Mouse (Mus musculus) embryo, embryonic 11 days (tissue): ENCODE measurements around the gene Cdca3.
"Not testable (repeated sequence)": the region's sequence is repeated elsewhere in the genome, so short reads cannot be mapped to it uniquely, and the experiment has no call there.

Source experiments
- DNase-seq: peaks from one replicate; pipeline ENCODE4 v3.0.0-alpha.2; 2015

Cdca3 gene

DNA sequence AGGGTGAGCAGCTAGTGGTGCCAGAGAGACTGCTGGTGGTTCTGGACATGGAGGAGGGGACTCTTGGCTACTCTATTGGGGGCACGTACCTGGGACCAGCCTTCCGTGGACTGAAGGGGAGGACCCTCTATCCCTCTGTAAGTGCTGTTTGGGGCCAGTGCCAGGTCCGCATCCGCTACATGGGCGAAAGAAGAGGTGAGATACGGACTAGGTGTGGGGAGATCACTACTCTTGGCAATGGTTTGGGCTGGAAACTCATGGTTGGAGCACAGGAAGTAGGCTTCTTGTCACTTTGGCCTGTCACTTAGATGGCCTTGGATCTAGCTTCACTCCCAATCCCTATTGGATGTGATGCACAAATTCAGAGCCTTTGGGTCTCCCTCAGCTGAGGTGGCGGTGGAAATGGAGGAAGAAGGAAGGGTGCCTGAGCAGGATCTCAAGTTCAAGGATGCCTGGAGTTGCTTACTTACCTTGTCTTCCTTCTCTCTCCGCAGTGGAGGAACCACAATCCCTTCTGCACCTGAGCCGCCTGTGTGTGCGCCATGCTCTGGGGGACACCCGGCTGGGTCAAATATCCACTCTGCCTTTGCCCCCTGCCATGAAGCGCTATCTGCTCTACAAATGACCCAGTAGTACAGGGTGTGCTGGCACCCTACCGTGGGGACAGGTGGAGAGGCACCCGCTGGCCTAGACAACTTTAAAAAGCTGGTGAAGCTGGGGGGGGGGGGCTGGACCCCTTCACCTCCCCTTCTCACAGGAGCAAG lies 19.4 kb upstream of the Cdca3 start:
- DNase-seq, result no peak

- DNase-seq, result not testable (repeated sequence)
Measured at GRCm38 (mm10) chr6:124810566-124811402, 18.6 kb upstream of the Cdca3 start.

DNA sequence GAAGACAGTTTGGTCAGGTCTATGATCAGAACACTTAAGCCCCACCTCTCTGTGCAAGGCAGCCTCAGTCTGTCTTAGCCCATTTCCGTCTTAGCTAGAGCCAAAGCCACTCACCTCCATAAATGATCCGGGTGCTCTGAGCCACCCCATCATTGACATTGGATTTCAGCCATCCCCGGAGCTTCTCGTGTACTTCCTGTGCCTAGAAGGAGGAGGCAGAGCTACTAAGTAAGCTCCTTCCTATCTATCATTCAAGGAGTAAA lies 18.0 kb upstream of the Cdca3 start:
- DNase-seq, result no peak

GRCm38 (mm10) chr6:124811701-124812560 lies 17.4 kb upstream of the Cdca3 start:
- DNase-seq, result no peak

DNA sequence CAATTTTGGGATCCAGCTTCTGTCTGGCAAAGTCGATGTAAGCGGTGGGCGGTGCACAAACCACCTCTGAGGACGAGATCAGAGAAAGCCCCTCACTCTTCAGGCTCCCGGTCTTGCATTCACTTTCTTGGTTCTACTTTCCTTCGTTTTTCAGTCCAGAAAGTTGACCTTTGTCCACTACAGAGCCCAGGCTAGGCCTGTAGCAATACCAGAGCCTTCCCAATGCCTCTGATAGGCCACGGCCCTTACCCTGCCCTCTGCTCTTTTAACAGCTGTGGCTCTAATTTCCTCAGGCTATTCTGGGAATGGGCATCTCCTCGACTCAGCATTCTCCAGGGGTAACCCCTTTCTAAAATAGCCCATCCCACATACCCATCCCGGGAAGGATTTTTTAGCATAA lies 16.5 kb upstream of the Cdca3 start:
- DNase-seq, result peak; percentile 37

GRCm38 (mm10) chr6:124813496-124813895 lies 15.9 kb upstream of the Cdca3 start:
- peak; percentile 88 for DNase-seq

GRCm38 (mm10) chr6:124813933-124814332 lies 15.4 kb upstream of the Cdca3 start, which contains the start of gene Tpi1:
Gene Tpi1 (minus strand): TSS chr6:124814296.
- DNase-seq, result peak; percentile 93

DNA sequence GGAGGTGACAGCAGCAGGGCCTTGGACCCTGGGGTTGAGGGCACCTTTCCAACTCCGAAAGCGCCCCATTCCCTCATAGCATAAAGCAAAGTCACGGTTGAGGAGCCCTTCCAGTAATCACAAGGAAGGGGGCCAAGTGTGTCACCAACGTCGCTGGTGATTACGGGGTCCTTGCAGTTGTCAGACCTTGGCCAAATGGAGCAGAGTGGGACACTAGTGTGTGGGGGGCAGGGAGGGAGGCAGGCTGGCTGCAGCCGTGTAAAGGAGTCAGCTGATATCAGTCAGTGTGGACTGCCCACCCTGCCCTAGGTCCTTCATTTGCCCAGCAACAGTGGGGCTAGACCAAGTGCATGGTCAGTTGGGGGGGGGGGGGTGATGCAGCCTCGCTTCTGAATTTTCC lies 14.9 kb upstream of the Cdca3 start:
- DNase-seq, result no peak

DNA sequence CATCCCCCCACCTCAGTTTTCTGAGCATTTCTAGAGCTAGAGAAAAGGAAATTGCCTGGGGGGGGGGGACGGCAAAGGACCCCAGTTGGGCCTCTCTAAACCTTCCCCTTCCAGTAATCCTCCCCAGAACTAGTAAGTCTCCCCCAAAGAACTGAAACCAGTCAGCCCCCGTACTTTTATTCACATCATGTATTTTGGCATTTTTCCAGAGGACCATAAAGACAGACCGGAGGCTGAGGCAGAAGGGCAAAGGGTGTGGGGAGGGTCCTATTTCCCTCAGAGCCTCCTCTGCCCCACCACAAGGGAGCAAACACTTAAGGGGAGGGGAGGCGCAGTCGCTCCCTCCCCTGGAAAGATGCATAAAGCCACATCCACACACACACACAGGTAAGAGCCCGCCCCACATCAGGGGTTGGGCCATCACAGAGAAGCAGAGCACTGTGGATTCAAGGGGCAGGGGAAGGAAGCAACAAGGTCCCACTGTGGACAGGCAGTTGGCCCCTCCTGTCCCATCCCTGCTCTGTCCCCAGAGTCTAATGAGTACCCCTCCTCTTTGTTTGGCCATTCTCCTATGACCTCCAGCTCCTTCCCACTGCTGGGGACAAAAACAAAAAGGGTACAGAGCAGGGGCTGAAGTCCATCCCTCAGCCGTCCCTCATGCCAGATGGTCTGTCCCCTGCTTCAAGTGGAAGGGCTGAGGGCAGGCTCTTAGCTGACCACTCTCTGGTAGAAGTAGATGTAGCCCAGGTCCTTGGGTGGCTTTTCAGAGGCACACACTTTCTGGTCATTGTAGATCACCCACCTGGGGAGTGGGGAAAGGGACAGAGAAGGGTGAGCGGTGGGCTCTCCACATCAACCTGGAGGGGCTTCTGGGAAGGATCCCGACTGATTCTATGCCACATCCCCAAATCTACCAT lies 14.2 kb upstream of the Cdca3 start:
- DNase-seq, result no peak

DNA sequence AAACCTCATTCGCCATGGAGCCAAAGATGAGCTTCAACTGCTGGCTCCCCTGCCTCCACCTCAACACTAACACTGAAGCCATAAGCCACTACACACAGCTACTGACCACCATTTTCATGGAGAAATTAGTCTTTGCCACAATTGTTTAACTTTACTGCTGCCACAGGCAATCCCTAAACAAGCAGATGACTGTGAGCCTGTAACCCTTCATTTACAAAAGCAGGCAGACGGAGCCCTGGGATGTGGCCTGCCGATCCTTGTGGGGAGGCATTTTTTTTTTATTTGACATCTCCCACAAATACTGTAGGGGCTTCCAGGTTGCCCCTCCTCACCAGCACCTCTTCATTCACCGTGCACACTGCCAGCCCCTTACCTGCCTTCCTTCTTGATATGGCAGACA lies 12.7 kb upstream of the Cdca3 start:
- DNase-seq, result no peak

GRCm38 (mm10) chr6:124817125-124817524 lies 12.2 kb upstream of the Cdca3 start:
- no peak for DNase-seq

- no peak for DNase-seq
Measured at GRCm38 (mm10) chr6:124817563-124817962, 11.8 kb upstream of the Cdca3 start.

DNA sequence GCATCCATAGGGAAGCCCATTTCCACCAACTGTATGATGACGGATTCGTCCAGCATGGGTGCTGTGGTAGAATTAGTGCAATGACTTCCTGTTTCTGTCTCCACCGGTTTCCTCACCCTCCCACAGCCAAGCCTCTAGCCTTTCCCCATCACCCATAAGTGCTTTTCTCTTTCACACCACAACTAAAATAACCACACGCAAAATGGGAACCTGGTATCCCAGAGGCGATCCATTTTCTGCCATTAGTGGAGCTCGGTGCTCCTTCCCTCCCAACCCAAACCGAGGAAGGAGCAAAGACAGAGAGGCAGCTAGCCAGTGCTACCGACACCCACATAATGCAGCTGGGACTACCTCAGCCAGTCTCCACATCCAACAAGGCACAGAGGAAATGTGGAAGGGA lies 11.4 kb upstream of the Cdca3 start:
- no peak for DNase-seq

- no peak for DNase-seq
Measured at GRCm38 (mm10) chr6:124820891-124821290, 8.5 kb upstream of the Cdca3 start.

GRCm38 (mm10) chr6:124822049-124822448 lies 7.3 kb upstream of the Cdca3 start:
- DNase-seq, result no peak

DNA sequence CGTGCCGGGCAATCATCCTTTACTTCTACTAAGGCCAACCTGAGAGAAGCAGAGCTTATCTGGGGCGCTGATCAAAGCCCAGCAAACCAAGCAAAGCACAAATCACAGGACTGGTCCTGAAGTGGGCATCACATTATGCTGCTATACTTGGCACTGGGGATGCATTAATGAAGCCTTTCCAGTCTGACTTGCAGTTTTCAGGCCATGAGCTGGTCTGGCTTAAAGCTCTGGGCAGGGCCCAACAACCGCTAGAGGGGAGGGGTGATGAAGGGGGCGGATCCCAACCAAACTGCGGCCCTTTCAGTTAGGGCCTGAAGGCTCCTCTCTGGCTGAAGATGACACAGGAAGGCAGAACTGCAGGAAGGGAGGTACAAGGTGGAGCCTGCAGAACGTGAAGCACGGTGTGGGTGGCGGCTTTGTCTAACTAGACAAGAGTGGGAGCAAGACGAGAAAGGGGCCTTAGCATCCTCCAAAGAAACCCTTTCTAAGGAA lies 1.2 kb upstream of the Cdca3 start:
- DNase-seq, result peak; percentile 58

GRCm38 (mm10) chr6:124829799-124830700 lies 703 bp downstream of the Cdca3 start:
- DNase-seq, result peak; percentile 96

- DNase-seq, result not testable (repeated sequence)
Measured at GRCm38 (mm10) chr6:124831199-124831598, 1.9 kb downstream of the Cdca3 start.

DNA sequence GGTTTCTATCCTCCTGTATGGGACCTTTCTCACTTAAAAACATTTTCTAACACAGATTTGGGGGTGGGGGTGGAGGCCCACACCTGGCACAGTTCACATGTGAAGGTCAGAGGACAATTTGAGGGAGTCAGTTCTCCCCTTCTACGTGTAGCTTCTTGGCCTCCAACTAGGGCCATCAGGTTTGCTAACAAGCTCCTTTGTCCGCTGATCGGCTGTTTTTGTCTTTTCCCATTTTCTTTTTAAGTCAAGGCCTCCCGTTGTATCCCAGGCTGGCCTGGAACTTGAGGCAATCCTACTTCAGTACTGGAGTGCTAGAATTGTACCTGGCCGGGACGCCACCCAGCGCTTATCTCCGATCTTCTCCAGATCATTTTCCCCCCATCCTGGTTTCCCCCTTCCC lies 2.3 kb downstream of the Cdca3 start:
- DNase-seq, result no peak

- no peak for DNase-seq
Measured at GRCm38 (mm10) chr6:124834512-124835081, 5.2 kb downstream of the Cdca3 start.

DNA sequence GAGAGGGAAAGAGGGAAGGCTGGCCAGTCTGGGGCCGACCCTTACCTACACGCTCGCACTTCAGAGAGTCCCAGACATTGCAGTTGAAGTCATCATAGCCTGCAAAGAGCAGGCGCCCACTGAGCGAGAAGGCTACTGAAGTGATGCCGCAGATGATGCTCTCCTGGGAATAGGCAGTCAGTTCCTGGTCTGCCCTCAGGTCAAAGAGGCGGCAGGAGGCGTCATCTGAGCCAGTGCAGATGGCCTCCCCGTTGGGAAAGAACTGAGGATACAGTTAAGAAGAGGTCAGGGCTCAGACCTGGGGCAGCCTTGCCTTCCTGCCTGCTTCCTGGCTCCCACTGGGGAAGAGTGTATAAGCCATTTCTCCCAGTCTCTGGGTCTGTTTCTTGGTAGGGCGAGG lies 6.2 kb downstream of the Cdca3 start:
- peak; percentile 24 for DNase-seq
